8 mouse cellular contexts compared by ENCODE assay signal in the genomic region with DNA sequence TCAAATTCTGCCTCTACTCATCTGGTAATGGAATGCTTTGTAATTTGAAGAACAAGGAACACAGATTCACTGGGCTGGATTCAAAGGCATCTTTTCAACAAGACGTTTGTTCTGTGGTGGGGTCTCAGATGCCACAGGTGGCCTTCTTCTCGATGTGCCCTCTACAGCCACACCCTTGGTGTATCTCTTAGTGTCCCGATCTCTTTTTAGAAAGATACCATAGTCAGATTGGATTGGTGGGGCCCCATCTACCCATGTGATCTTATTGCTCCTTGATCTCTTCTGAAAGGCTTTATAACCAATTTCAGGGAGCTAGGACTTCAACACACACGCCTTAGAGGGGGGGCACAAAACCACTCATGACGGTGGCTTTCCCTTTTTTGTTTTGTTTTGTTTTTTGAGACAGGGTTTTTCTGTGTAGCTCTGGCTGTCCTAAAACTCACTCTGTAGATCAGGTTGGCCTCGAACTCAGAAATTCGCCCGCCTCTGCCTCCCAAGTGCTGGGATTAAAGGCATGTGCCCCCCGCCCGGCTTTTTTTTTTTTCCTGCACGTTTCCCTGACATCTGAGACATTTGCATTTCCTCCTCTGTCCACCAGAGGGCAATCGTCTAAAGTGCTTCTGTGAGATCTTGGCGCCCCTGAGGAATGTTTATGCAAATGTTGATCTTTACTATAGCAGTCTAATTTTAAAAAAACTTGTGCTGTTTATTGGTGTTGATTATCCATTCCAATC. TPM values are rescaled to one million over a fixed set of nuclear protein-coding genes. Genes with fewer than 3 reads are reported as not detected.
A peak's percentile ranks its signal among the peaks of the same experiment; 100 is the strongest.
DNase-seq lines count a peak whose midpoint lies in the region; ATAC-seq and TF ChIP-seq lines count a peak whose summit lies in the region.

No protein-coding gene starts in this region.

- ATAC-seq in forebrain, embryonic 11.5 days (replicated peaks; ENCODE audit: low FRiP score), result no peak
- ATAC-seq in forebrain, embryonic 16.5 days, result no peak
- peak; percentile 52 for ATAC-seq in liver, embryonic 15.5 days (ENCODE audit: insufficient read depth)

- no peak overlapping the region for H3K27ac ChIP-seq in forebrain, embryonic 11.5 days (ENCODE audit: low read depth, low read length)
- H3K27ac ChIP-seq in forebrain, embryonic 16.5 days (ENCODE audit: low read length), result no peak overlapping the region
- H3K27ac ChIP-seq in liver, embryonic 15.5 days (replicated peaks), result peak overlapping the region; percentile 60
- H3K27ac ChIP-seq in spleen, adult 2 months (ENCODE audit: insufficient read depth, low read length), result no peak overlapping the region

- TF ChIP-seq CTCF in spleen, adult 2 months (IDR thresholded peaks at IDR 0.05; ENCODE audit: extremely low read depth, insufficient read depth, insufficient read length, insufficient replicate concordance), result peak; percentile 39; the same call in 1 of the 2 replicates

- no peaks in the 10 kb centered on the region for H3K27me3 ChIP-seq in forebrain, embryonic 11.5 days (ENCODE audit: control insufficient read depth, insufficient read depth, low read length)
- no peaks in the 10 kb centered on the region for H3K27me3 ChIP-seq in forebrain, embryonic 16.5 days (replicated peaks; ENCODE audit: control insufficient read depth, insufficient read depth, low read length)
- H3K27me3 ChIP-seq in liver, embryonic 15.5 days, result no peaks in the 10 kb centered on the region
- no peaks in the 10 kb centered on the region for H3K27me3 ChIP-seq in spleen, adult 2 months (ENCODE audit: control insufficient read depth, insufficient read depth, low read length)

- WGBS in forebrain, embryonic 11.5 days, result 42% methylated on average over 13 of the region's 13 CpGs
- whole genome bisulfite sequencing in forebrain, embryonic 16.5 days, result 41% methylated on average over 13 of the region's 13 CpGs
- WGBS in liver, embryonic 15.5 days (ENCODE audit: insufficient replicate concordance), result 15% methylated on average over 13 of the region's 13 CpGs
- WGBS in spleen, adult 2 months, result 31% methylated on average over 13 of the region's 13 CpGs

- H3K4me1 ChIP-seq in forebrain, embryonic 11.5 days (replicated peaks; ENCODE audit: control insufficient read depth, insufficient read depth, low read length), result no peaks in the 10 kb centered on the region
- no peaks in the 10 kb centered on the region for H3K4me1 ChIP-seq in forebrain, embryonic 16.5 days (replicated peaks; ENCODE audit: control insufficient read depth, insufficient read depth, low read length)
- peaks cover 43% of the 10 kb centered on the region for H3K4me1 ChIP-seq in liver, embryonic 15.5 days (replicated peaks)
- H3K4me1 ChIP-seq in spleen, adult 2 months (ENCODE audit: control insufficient read depth, insufficient read depth, insufficient read length), result no peaks in the 10 kb centered on the region

- H3K4me3 ChIP-seq in forebrain, embryonic 11.5 days (ENCODE audit: low read depth, low read length), result no peak overlapping the region
- H3K4me3 ChIP-seq in forebrain, embryonic 16.5 days (replicated peaks; ENCODE audit: low read length), result no peak overlapping the region
- H3K4me3 ChIP-seq in liver, embryonic 15.5 days (replicated peaks), result peak overlapping the region; percentile 41
- H3K4me3 ChIP-seq in spleen, adult 2 months (ENCODE audit: extremely low read depth, insufficient read depth, insufficient read length), result no peak overlapping the region

- no peaks in the 10 kb centered on the region for H3K9me3 ChIP-seq in forebrain, embryonic 11.5 days (ENCODE audit: control insufficient read depth, low read length)
- no peaks in the 10 kb centered on the region for H3K9me3 ChIP-seq in forebrain, embryonic 16.5 days (ENCODE audit: control insufficient read depth, low read length)
- no peaks in the 10 kb centered on the region for H3K9me3 ChIP-seq in liver, embryonic 15.5 days (replicated peaks)

- DNase-seq in forebrain, embryonic 11.5 days (ENCODE audit: low spot score), result peak; percentile 61
- DNase-seq in ovary, postnatal 14 days (ENCODE audit: low spot score), result peak; percentile 37
- no peak for DNase-seq in ovary, adult 18-20 months (ENCODE audit: low spot score)
- peak; percentile 78 for DNase-seq in cerebellum, adult 9-10 months
- DNase-seq in heart, postnatal 4 days, result peak; percentile 64
- peak; percentile 8 to 27 for DNase-seq in spleen, adult 2 months (ENCODE audit: low read depth in 1 of 2, low spot score in 2 of 2)

- TF ChIP-seq POLR2A in spleen, adult 2 months (IDR thresholded peaks at IDR 0.05; ENCODE audit: low read depth, low read length), result no peak

- H3K36me3 ChIP-seq in forebrain, embryonic 11.5 days (ENCODE audit: control insufficient read depth, insufficient read depth, low read length), result no peaks in the 10 kb centered on the region
- H3K36me3 ChIP-seq in forebrain, embryonic 16.5 days (ENCODE audit: control insufficient read depth, insufficient read depth), result no peaks in the 10 kb centered on the region
- H3K36me3 ChIP-seq in liver, embryonic 15.5 days (replicated peaks), result no peaks in the 10 kb centered on the region
- no peaks in the 10 kb centered on the region for H3K36me3 ChIP-seq in spleen, adult 2 months (ENCODE audit: control insufficient read depth, insufficient read depth, low read length)

- H3K9ac ChIP-seq in forebrain, embryonic 11.5 days (ENCODE audit: low read length), result no peak overlapping the region
- no peak overlapping the region for H3K9ac ChIP-seq in forebrain, embryonic 16.5 days (replicated peaks; ENCODE audit: low read depth, low read length)
- H3K9ac ChIP-seq in liver, embryonic 15.5 days, result peak overlapping the region; percentile 23; the same call in 1 of the 2 replicates

- no peak overlapping the region for H3K4me2 ChIP-seq in forebrain, embryonic 11.5 days (ENCODE audit: low read depth, low read length, severe bottlenecking)
- no peak overlapping the region for H3K4me2 ChIP-seq in forebrain, embryonic 16.5 days (ENCODE audit: low read length)
- peak overlapping the region; percentile 64 for H3K4me2 ChIP-seq in liver, embryonic 15.5 days

RNA-seq across cellular contexts. Expression of gene Wasf3, which starts 54.6 kb away (rescaled TPM):
- 4.8 and 5.1 TPM in 2 replicates for polyA plus RNA-seq in forebrain, embryonic 11.5 days (2014; fragmentation: Nextera tagmentation; extraction: Ambion mirVana)
- 12.8 and 15.1 TPM in 2 replicates for polyA plus RNA-seq in forebrain, embryonic 16.5 days (2015; fragmentation: Nextera tagmentation; extraction: Ambion mirVana)
- under 1 TPM; 0.29 to 0.31 TPM for total RNA-seq in heart, postnatal 4 days (2021)
- 0.05 TPM in 2 replicates for polyA plus RNA-seq in liver, embryonic 15.5 days (2015; fragmentation: Nextera tagmentation; extraction: Ambion mirVana)
- 0.49 and 0.68 TPM in 2 replicates for polyA plus RNA-seq in spleen, adult 2 months (2012; rRNA removed)
